Mouse (Mus musculus): ENCODE measurements around the gene Arf1. TPM values are rescaled to one million over a fixed set of nuclear protein-coding genes. Genes with fewer than 3 reads are reported as not detected.

Arf1 gene
- total RNA-seq, 1 experiment from 2014 or later, result 300 TPM

DNA sequence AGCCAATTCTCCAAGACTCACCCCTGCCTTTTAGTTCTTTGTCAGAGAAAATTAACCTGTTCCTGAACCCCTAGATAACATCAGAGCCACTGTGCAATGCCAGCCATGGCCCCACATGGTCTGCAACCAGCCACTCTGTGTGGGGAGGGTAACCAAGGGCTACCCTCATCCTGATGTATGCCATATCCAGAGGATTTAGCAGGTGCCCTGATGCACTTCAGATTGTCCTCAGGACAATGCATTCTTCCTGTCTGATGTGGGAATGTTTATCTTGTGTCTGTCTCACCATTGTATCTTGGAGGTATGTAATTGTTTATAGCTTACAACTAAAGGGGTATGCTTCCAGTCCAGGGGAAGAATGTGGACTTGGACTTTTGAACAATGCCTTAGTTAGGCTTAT is 31.8 kb downstream of the Arf1 start:
- ATAC-seq (replicated peaks; ENCODE audit: low read depth, poor library complexity, severe bottlenecking), result no peak

GRCm38 (mm10) chr11:59192059-59192386 is 36.0 kb downstream of the Arf1 start, which contains the start of gene Guk1:
TSS of gene Guk1 (minus strand) at chr11:59192212.
- ATAC-seq (replicated peaks; ENCODE audit: low read depth, poor library complexity, severe bottlenecking), result no peak

GRCm38 (mm10) chr11:59191231-59192058 is 36.6 kb downstream of the Arf1 start:
- peak; percentile 94 for ATAC-seq (replicated peaks; ENCODE audit: low read depth, poor library complexity, severe bottlenecking)

DNA sequence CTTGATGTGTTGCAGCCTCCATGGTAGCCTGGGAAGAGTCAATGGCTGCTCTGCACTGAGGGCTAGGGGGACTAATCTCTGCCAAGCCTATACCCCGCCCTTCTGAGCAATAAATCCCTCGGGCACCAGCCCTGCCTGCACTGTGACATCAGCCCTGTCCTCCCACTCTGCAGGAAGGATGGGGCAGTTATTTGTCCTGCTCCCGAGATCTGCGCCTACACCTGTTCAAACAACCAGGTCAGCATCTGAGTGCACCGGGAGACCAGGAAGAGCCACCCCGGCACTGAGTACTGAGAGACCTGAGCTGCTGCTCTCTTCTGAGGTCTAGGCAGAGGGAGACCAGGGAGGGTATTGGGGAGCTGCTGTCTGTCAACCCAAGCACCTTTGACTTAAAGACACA is 40.4 kb downstream of the Arf1 start:
- ATAC-seq (replicated peaks; ENCODE audit: low read depth, poor library complexity, severe bottlenecking), result no peak

- no peak for ATAC-seq (replicated peaks; ENCODE audit: low read depth, poor library complexity, severe bottlenecking)
Measured at GRCm38 (mm10) chr11:59185490-59185889, 42.6 kb downstream of the Arf1 start.

GRCm38 (mm10) chr11:59183821-59184220 is 44.2 kb downstream of the Arf1 start:
- ATAC-seq (replicated peaks; ENCODE audit: low read depth, poor library complexity, severe bottlenecking), result peak; percentile 87

GRCm38 (mm10) chr11:59182864-59183331 is 45.2 kb downstream of the Arf1 start, which contains the start of gene Gjc2:
TSS of gene Gjc2 (minus strand) at chr11:59183213.
- no peak for ATAC-seq (replicated peaks; ENCODE audit: low read depth, poor library complexity, severe bottlenecking)

DNA sequence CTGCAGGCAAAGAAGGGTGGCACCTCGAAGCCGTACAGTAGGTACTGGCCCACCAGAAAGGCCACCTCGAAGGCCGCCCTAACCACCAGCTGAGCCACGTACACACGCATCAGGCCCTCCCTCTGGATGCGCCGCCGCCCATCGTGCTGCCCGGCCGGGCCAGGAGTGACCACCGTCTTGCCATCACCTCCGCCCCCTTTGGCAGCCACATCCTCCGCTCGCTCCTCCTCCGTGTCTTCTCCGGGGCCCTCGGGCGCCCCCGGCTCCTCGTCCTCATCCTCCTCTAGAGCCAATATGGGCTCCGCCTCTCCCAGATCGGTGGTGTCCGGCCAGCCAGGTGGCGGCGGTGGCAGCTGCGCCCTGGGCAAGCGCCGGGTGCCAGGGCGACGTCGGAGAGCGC is 51.1 kb downstream of the Arf1 start:
- no peak for ATAC-seq (replicated peaks; ENCODE audit: low read depth, poor library complexity, severe bottlenecking)

DNA sequence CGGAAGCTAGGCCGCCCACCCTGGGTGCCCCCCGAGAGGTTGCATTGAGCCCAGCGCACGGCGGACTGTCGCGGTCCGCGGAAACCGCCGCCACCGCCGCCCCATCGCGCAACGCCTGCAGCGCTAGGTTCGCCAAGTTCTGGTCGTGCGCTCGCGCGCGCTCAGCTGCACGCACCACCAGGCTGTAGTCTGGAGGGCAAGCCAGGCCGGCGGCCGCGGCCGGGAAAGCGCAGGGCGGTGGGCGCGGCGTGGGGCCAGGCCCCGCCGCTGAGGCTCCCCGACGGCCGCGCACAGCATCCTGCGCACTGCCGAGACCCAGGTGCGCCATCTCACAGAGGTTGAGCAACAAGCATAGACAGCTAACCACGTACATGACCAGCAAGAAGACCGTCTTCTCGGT is 51.6 kb downstream of the Arf1 start:
- ATAC-seq (replicated peaks; ENCODE audit: low read depth, poor library complexity, severe bottlenecking), result no peak

- ATAC-seq (replicated peaks; ENCODE audit: low read depth, poor library complexity, severe bottlenecking), result no peak
Measured at GRCm38 (mm10) chr11:59174189-59174838, 53.8 kb downstream of the Arf1 start.

DNA sequence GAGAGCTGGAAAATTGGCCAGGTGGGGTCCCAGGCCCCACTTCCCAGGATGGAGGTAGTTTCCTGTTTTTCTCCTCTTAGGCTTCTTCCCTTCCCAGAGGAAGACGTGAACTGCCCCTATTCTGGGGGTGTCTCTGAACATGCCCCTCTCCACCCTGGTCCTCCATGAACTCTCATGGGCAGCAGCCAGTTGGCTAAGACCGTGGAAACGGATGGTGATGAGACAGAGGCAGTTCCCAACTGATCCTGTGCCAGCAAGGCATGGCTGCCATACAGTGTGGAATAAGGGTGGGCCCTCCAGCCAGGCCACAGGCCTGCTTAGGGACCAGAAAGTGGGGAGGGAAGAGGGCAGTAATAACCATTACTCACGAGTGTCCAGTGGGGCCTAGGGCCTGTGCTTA is 57.5 kb downstream of the Arf1 start:
- no peak for ATAC-seq (replicated peaks; ENCODE audit: low read depth, poor library complexity, severe bottlenecking)

DNA sequence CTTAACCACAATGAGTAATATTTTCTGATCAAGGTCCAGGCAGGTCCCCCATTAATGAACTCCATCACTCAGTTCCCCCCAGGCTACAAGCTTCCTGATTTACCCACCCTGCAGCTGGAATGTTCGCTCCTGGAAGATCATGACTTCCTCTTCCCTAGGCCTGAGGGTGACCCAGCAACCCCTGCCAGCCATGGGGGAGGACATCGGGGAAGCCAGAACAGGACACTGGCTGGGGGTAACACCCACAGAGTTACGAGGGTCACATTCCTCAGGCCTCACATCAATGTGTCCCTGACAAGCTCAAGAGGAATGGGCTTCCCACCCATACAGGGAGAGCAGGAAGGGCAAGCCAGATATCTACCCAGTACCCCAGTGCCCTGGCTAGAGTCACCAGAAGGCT is 58.3 kb downstream of the Arf1 start:
- ATAC-seq (replicated peaks; ENCODE audit: low read depth, poor library complexity, severe bottlenecking), result no peak

- no peak for ATAC-seq (replicated peaks; ENCODE audit: low read depth, poor library complexity, severe bottlenecking)
Measured at GRCm38 (mm10) chr11:59165616-59166241, 62.3 kb downstream of the Arf1 start.

DNA sequence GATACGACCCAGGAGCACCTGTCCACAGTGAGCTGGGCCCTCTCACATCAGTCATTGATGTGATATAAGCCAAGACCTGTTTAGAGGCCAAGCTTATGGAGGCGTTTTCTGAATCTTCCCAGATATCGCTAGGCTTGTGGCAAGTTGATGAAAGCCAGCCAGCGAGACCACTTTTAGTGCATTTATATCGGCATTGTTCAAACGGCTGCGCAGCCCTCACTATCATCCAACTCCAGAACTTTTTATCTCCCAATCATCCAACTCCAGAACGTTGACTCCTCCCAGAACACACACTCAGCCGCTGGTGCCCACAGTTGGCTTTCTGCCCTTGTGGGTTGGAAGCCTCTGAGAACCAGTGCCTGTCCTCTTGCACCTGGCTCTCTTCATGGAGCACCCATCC is 63.7 kb downstream of the Arf1 start:
- ATAC-seq (replicated peaks; ENCODE audit: low read depth, poor library complexity, severe bottlenecking), result peak; percentile 34

DNA sequence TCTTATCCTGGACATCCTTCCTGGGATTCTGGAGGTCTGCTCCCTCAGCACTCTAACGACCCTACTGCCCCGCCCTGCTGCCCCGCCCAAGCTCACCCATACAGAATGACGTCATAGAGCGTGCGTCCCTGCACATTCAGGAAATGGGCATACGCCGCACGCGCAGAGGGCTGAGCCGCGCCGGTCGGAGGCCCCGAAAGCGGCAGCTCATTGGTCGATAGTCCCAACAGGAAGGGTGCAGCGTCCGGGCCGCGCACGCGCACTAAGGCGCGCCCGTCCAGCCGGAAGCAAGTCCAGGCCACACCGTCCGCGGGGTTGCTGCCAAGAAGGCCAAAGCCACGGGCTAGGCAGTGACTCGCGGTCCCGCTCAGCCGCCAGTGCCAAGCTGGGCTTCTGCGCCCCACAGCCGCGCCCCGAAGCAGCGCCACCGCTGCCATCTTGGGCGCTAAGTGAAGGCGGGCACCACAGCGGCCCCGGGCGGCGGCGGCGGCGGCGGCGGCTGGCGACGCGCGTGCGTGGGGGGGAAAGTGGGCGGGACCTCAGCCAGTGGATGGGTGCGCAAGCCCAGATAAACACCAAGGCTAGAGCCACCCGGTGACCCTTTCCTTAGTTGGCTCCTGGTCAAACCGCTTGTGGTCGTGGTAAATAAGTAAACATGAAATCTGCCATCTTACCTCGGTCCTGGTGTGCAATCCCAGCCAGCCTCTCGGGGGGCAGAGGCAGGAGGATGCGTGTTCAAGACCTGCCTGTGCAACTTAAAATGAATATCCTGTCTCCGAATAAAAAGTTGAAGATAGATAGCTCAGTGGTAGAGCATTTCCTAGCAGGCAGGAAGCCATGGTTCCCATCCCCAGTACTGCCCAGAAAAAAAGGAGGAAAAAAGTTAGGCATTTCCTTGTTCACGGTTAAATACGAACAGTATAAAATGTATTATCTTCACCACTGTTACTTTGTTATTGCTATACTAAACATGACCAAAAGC is 64.5 kb downstream of the Arf1 start, which contains the start of gene Iba57:
Gene Iba57 (minus strand): TSS at position 485 of the 982 bp plus-strand sequence.
- ATAC-seq (replicated peaks; ENCODE audit: low read depth, poor library complexity, severe bottlenecking), result peak; percentile 91

GRCm38 (mm10) chr11:59162443-59163254 is 65.4 kb downstream of the Arf1 start:
- ATAC-seq (replicated peaks; ENCODE audit: low read depth, poor library complexity, severe bottlenecking), result peak; percentile 4; the same call in 1 of the 2 replicates

Data from common myeloid progenitor, adult 5-6 weeks (primary cell).